Comparison of ENCODE assay signal across 14 mouse cellular contexts in genomic region chr16:46410053-46410738, GRCm38 (mm10).
A peak's percentile ranks its signal among the peaks of the same experiment; 100 is the strongest.
DNase-seq lines count a peak whose midpoint lies in the region; ATAC-seq lines count a peak whose summit lies in the region.
"Had no signal": no experiment of that assay in that cellular context is flagged by ENCODE, and none has a peak within 500 bp of the region (broad histone marks: within the 10 kb centered on the region; RNA-seq: fewer than 3 reads in every experiment).

No protein-coding gene starts in this region.

- WGBS in limb, embryonic 11.5 days = 89% methylated on average over 6 of the region's 6 CpGs
- 94% methylated on average over 6 of the region's 6 CpGs for WGBS in limb, embryonic 10.5 days

- no peaks in the 10 kb centered on the region; the same call in 1 of the 2 replicates for H3K36me3 ChIP-seq in limb, embryonic 11.5 days (ENCODE audit: control insufficient read depth, insufficient read depth, low read length)
- H3K36me3 ChIP-seq in limb, embryonic 10.5 days = no peaks in the 10 kb centered on the region

- H3K9me3 ChIP-seq in limb, embryonic 11.5 days (ENCODE audit: control insufficient read depth, low read length) = no peaks in the 10 kb centered on the region
- H3K9me3 ChIP-seq in limb, embryonic 10.5 days (replicated peaks) = no peaks in the 10 kb centered on the region

- no peaks in the 10 kb centered on the region for H3K27me3 ChIP-seq in limb, embryonic 11.5 days (ENCODE audit: control insufficient read depth, insufficient read depth, low read length)
- no peaks in the 10 kb centered on the region for H3K27me3 ChIP-seq in limb, embryonic 10.5 days (ENCODE audit: low read depth, poor library complexity, severe bottlenecking)

- H3K4me3 ChIP-seq in limb, embryonic 11.5 days (ENCODE audit: low read depth, low read length) = no peak overlapping the region
- H3K4me3 ChIP-seq in limb, embryonic 10.5 days = no peak overlapping the region
- H3K4me3 ChIP-seq: layer of hippocampus, adult 2 months had no signal

- no peak overlapping the region for H3K9ac ChIP-seq in limb, embryonic 11.5 days (ENCODE audit: low read length)

- no peaks in the 10 kb centered on the region for H3K4me1 ChIP-seq in limb, embryonic 11.5 days (ENCODE audit: control insufficient read depth, insufficient read depth, low read length)
- H3K4me1 ChIP-seq in limb, embryonic 10.5 days = no peaks in the 10 kb centered on the region

- H3K27ac ChIP-seq in limb, embryonic 11.5 days (replicated peaks; ENCODE audit: low read depth, low read length) = no peak overlapping the region
- H3K27ac ChIP-seq in limb, embryonic 10.5 days = no peak overlapping the region
- H3K27ac ChIP-seq: layer of hippocampus, adult 2 months had no signal

- ATAC-seq in limb, embryonic 11.5 days (ENCODE audit: insufficient number of reproducible peaks, low FRiP score, low TSS enrichment, low read depth) = no peak
- ATAC-seq: intestine, embryonic 16.5 days had no signal

- peak; percentile 12 to 33 for DNase-seq in frontal cortex, adult 2 months (ENCODE audit: extremely low spot score in 1 of 2, low spot score in 1 of 2)
- DNase-seq in frontal cortex, postnatal 10 days (ENCODE audit: low spot score in 2 of 2) = no peak
- DNase-seq in limb, embryonic 11.5 days (ENCODE audit: low spot score) = peak; percentile 13
- no peak for DNase-seq in limb, embryonic 10.5 days (ENCODE audit: low spot score)
- DNase-seq in right cerebral cortex, adult 18-20 months = peak; percentile 23
- DNase-seq in right cerebral cortex, adult 2 months (ENCODE audit: low spot score in 2 of 2) = no peak
- no peak for DNase-seq in left cerebral cortex, postnatal 4 days
- no peak for DNase-seq in natural killer cell, adult 2 months (ENCODE audit: low spot score in 2 of 2)
- DNase-seq: adrenal gland, adult 2 months; B cell, adult 2 months; cerebellum, adult 9-10 months; heart, adult 11 months had no signal

- H3K4me2 ChIP-seq in limb, embryonic 11.5 days (ENCODE audit: low read depth, severe bottlenecking) = no peak overlapping the region

- intact Hi-C loops in left cerebral cortex, postnatal 4 days (cut with DNase I) = no loop called here

Comparison
In these comparisons a context has a peak if more than half of its experiments do, and no peak if none do; other contexts are left out.
1. DNase-seq: peak in frontal cortex, adult 2 months (2 of 2), limb, embryonic 11.5 days (single experiment) and right cerebral cortex, adult 18-20 months (single experiment); none in frontal cortex, postnatal 10 days (0 of 2), limb, embryonic 10.5 days (single experiment), right cerebral cortex, adult 2 months (0 of 2), left cerebral cortex, postnatal 4 days (single experiment) and natural killer cell, adult 2 months (0 of 2).